Mouse (Mus musculus) thymus, postnatal 36 days (tissue): ENCODE data around the gene Med15.

Experiments used
- DNase-seq, 2 experiments: peaks; one replicate each; pipeline ENCODE4 v3.0.0; 2022; ENCODE audit warnings: mixed read lengths in 2 of 2

Med15 gene

GRCm38 (mm10) chr16:17647566-17648340 is 84.9 kb downstream of the Med15 start:
- no peak for DNase-seq

- DNase-seq, result no peak
Measured at GRCm38 (mm10) chr16:17647156-17647555, 85.5 kb downstream of the Med15 start.

- DNase-seq, result peak; percentile 76 to 82
Measured at GRCm38 (mm10) chr16:17646310-17647114, 86.2 kb downstream of the Med15 start, which contains the start of gene Ccdc74a. Gene Ccdc74a (plus strand): TSS chr16:17646470.

- DNase-seq, result no peak
Measured at GRCm38 (mm10) chr16:17643437-17643990, 89.2 kb downstream of the Med15 start.

GRCm38 (mm10) chr16:17642311-17642710 is 90.4 kb downstream of the Med15 start:
- no peak for DNase-seq

GRCm38 (mm10) chr16:17641301-17641700 is 91.4 kb downstream of the Med15 start:
- DNase-seq, result no peak

GRCm38 (mm10) chr16:17640706-17641105 is 92.0 kb downstream of the Med15 start:
- DNase-seq, result no peak

GRCm38 (mm10) chr16:17639951-17640350 is 92.7 kb downstream of the Med15 start:
- no peak for DNase-seq

- DNase-seq, result no peak
Measured at GRCm38 (mm10) chr16:17639081-17639480, 93.6 kb downstream of the Med15 start.

- no peak for DNase-seq
Measured at GRCm38 (mm10) chr16:17638036-17638628, 94.6 kb downstream of the Med15 start.

- DNase-seq, result no peak
Measured at GRCm38 (mm10) chr16:17637610-17638009, 95.1 kb downstream of the Med15 start.

- no peak for DNase-seq
Measured at GRCm38 (mm10) chr16:17636904-17637303, 95.8 kb downstream of the Med15 start.

- no peak for DNase-seq
Measured at GRCm38 (mm10) chr16:17633481-17634181, 99.1 kb downstream of the Med15 start.

- no peak for DNase-seq
Measured at GRCm38 (mm10) chr16:17632580-17632979, 100.1 kb downstream of the Med15 start.

GRCm38 (mm10) chr16:17626269-17626555 is 106.5 kb downstream of the Med15 start:
- no peak for DNase-seq

- no peak for DNase-seq
Measured at GRCm38 (mm10) chr16:17625488-17626268, 107.0 kb downstream of the Med15 start.

- no peak for DNase-seq
Measured at GRCm38 (mm10) chr16:17621936-17622335, 110.8 kb downstream of the Med15 start.

- peak; percentile 86 to 90 for DNase-seq
Measured at GRCm38 (mm10) chr16:17619198-17620105, 113.2 kb downstream of the Med15 start, which contains the start of gene Smpd4. Gene Smpd4 (plus strand): TSS chr16:17619354.

GRCm38 (mm10) chr16:17617922-17618565 is 114.6 kb downstream of the Med15 start:
- DNase-seq, result peak; percentile 60 to 62

GRCm38 (mm10) chr16:17616212-17616611 is 116.5 kb downstream of the Med15 start:
- DNase-seq, result no peak
